Mouse (Mus musculus) liver, embryonic 14 days (tissue): Measurements from ENCODE around the gene Rplp2. TPM values are rescaled to one million over a fixed set of nuclear protein-coding genes. Genes with fewer than 3 reads are reported as not detected.

Experiments used
- polyA plus RNA-seq: library from polyadenylated mRNA; depleted of rRNA; stranded (reverse); fragments of >200 nt; gene quantifications from 2 replicates; pipeline ENCODE4 v1.2.3, GENCODE M21; 2012; rRNA removed

Rplp2 gene
- polyA plus RNA-seq, result 725 and 791 TPM in 2 replicates

DNA sequence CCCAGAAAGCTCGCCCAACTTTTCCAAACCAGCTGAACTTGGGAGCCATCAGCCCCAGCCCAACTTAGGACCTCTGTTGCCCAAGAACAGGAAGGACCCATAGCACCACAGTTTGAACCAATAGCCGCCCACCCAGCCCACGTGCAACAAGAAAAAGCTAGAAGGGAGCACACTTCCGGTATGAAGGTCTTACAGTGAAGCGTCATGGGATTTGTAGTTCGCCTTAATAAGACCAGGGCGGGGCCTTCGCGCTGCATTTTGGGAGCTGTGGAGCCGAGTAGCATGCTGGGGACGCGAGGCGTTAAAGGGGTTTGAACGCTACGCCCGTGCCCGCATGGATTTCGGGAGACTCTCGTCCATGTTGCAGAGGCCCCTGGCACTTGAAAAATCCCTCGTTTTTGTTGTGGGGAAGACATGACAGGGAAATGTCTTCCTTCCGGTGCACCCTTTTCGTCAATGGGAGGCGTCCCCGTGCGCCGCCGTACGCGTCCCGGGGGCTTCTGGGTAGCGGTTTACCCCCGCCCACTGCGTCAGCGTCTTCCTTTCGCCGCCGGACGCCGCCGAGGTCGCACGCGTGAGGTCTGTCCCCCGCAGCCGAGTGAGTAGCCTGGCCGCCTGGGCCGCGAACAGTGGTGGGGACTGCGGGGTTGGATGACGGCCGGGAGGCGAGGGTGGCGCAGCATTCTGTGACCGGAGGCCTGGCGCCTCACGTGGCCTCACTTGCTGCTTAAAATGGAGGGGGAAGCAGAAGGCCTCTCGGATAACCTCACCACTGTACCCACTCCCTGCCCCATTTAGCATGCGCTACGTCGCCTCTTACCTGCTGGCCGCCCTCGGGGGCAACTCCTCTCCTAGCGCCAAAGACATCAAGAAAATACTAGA lies at the start of gene Rplp2:
Gene Rplp2, plus strand, starts transcription at position 261 of the 882 bp plus-strand sequence.

DNA sequence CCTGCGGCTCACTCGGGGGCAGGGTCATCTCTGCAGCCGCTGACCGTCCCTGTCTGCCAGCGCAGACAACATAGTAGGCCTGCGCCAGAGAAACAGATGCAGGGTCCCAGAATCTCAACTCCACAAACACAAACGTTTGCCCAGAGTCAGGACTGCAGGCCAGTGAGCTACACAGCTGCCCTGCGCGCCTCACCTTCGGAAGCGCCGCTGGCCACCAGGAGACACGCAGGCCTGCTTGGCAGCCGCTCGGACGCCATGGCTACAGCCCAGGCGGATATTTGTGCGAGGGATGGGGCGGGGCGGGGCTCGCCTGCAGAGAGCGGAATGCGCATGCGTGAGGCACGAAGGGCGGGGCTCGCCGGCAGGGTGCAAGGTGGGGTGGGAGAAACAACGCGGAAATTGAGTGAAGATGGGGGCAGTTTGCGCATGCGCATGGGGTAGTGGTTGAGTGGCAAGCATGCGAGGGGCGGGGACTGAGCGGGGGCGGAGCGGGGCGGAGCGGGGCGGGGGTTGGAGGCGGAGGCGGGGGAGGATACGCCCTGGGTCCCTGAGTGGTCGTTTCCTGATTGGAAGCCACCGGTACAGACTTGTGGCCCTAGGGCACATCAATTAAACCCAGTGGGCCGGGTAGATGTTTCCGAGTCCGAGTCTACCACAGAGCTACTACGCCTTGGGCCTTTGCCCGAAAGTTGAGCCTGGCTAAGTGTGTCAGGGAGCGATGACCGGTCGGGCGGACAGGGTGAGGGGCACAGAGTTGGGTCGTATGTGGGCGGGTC lies 33.2 kb upstream of the Rplp2 start, which contains the start of gene Gatd1:
Gene Gatd1, minus strand, starts transcription at position 328 of the 776 bp plus-strand sequence.

GRCm38 (mm10) chr7:141429310-141429709 lies 17.9 kb upstream of the Rplp2 start, which contains the start of gene Cend1:
Gene Cend1, minus strand, starts transcription at chr7:141429491.

DNA sequence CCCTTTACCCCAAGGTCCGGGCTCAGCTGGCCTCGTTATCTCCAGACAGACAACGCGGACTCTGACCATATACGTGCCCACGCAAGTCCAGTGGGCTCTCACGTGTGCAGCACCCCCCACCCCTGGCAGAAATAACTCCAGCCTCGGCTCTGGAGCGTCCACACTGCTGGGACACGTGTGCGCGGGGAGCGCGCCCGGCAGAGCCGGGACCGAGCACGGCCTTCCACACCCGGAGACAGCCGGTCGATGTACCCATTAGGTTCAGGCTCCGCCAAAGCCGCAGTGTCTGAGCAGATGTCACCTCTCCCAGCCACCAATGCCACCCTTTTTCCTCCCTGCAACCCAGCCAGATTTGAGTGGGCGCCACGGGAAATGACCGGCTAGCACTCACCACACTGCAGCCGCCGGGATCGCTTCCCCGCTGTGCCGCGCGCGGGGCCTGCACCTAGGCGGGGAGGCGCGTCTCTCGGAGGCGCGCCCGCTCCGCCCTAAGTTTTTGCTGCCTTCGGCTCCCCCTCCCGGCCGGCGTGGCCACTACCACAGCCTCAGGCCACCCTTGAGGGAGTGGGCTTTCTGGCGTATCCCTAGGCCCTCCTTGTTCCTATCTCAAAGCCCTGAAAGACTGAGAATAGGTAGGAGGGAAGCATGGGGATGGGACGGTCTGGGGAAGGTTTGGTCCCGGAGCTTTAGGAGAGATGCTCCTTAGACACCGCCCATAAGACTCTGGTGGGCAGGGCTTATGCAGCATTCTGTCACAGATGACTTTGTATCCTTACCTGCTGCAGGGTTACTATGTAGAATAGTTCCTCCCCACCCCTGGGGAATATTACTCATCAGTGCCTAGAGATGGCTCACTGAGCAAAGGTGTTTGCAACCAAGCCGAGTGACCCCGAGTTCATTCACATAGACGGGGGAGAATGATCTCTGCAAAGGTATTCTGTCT lies 9.7 kb upstream of the Rplp2 start, which contains the start of gene Slc25a22:
Gene Slc25a22, minus strand, starts transcription at position 715 of the 943 bp plus-strand sequence.

DNA sequence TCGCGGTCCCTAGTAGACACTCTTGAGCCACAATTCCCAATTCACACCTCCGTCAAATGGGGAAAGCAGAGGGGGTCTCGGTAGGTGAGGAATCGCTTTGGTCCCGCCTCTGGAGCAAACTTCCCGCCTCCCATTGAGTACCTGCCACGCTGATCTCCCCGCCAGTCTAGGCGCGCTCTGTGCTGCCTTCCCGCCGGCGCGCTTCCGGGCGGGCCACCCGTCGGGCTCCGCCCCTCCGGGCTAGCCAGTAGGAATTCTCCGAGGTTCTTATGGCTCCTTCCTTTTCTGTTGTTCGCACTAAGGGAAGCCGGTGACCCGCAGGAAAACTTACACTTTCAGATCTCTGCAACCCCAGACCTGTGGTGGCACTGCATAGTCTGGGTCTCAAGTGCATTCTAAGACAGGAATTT lies 3.3 kb upstream of the Rplp2 start, which contains the start of gene Pidd1:
Gene Pidd1, minus strand, starts transcription at position 198 of the 410 bp plus-strand sequence.

DNA sequence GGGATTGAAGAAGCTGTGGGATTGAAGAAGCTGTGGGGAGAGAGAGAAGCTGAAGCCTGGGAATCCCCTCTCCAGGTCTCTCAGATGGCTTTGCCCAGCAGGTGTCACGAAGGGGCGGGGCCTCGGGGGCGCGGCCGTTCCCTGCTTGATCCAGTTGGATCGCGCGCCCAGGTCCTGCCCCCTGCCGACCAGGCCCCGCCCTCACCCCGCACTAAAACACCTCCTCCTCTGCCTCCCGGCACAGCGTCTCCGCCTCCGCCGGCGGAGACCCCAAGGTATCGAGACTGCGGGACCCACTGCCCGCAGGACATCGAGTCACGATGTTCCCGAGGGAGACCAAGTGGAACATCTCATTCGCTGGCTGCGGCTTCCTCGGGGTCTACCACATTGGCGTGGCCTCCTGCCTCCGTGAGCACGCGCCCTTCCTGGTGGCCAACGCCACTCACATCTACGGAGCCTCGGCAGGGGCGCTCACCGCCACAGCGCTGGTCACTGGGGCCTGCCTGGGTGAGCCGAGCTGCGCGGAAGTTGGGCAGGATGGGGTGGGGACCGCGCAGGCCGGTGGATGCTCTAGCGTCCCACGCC lies 7.9 kb downstream of the Rplp2 start, which contains the start of gene Pnpla2:
Gene Pnpla2, plus strand, starts transcription at position 232 of the 585 bp plus-strand sequence.

GRCm38 (mm10) chr7:141460391-141461113 lies 13.4 kb downstream of the Rplp2 start, which contains the start of gene Cracr2b:
Gene Cracr2b, plus strand, starts transcription at chr7:141461094.

DNA sequence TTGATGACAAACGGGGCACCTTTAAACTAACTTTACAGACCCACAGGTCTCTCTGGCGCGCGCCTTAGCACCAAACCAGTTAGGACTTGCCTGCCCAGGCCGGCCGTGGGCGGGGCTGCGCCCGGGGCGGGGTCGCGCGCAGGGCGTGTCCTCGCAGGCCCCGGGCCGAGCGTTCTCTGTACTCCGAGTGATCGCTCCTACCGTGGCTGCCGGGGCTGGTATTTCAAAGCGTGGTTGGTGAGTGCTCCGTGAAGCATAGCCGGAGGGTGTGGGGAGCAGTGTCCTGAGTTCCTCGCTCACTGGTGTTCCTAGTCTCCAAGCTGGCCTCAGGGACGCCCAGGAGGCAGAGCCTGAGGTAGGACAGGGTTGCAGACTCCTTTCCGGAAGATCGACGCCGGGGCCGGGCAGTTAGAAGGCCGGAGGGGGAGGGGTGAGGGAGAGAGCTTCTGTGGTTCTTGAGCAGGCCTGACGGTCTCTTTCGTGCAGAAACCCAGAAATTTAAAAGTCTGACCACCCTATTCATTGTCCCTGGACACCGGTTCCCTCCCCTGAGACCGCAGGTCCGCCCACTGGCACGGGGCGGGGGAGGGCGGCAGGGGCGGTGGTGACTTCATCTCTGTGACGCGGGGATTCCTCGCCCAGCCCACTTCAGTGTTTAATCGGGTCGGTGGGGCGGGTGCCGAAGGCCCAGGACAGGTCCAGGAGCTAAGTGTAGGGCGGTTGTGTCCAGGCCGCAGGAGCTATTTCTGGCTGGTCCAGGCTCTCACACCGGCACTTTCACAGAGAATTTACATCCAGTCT lies 20.3 kb downstream of the Rplp2 start, which contains the start of gene Cd151:
Gene Cd151, plus strand, starts transcription at position 163 of the 801 bp plus-strand sequence.

GRCm38 (mm10) chr7:141475011-141475804 lies 28.0 kb downstream of the Rplp2 start, which contains the start of the genes Polr2l and Tspan4:
Gene Polr2l, minus strand, starts transcription at chr7:141475132.
Gene Tspan4, plus strand, starts transcription at chr7:141475240.

Other genes starting within 250 kb of the Rplp2 start
- 1.6 and 2.0 TPM in 2 replicates for gene Lmntd2, start 233.3 kb upstream of the Rplp2 start, polyA plus RNA-seq
- 22.1 and 22.8 TPM in 2 replicates for gene Rassf7, start 231.5 kb upstream of the Rplp2 start, polyA plus RNA-seq
- gene Phrf1, start 218.6 kb upstream of the Rplp2 start, polyA plus RNA-seq, result 10.8 and 16.2 TPM in 2 replicates
- 8.3 and 11.9 TPM in 2 replicates for gene Irf7, start 180.9 kb upstream of the Rplp2 start, polyA plus RNA-seq
- 0.07 and 0.09 TPM in 2 replicates for gene Cdhr5, start 170.6 kb upstream of the Rplp2 start, polyA plus RNA-seq
- gene Sct, start 168.2 kb upstream of the Rplp2 start, polyA plus RNA-seq, result 0.23 and 0.67 TPM in 2 replicates
- gene Drd4, start 155.4 kb upstream of the Rplp2 start, polyA plus RNA-seq, result 0.01 TPM in 1 of 2 replicates, not detected in the other
- 7.0 and 8.4 TPM in 2 replicates for gene Deaf1, start 119.7 kb upstream of the Rplp2 start, polyA plus RNA-seq
- 11.7 and 13.9 TPM in 2 replicates for gene Tmem80, start 119.6 kb upstream of the Rplp2 start, polyA plus RNA-seq
- 7.1 and 8.9 TPM in 2 replicates for gene Eps8l2, start 108.5 kb upstream of the Rplp2 start, polyA plus RNA-seq
- 238 and 279 TPM in 2 replicates for gene Taldo1, start 55.2 kb upstream of the Rplp2 start, polyA plus RNA-seq
- 12.6 and 15.1 TPM in 2 replicates for gene Gatd1, start 33.2 kb upstream of the Rplp2 start, polyA plus RNA-seq
- gene Cend1, start 17.9 kb upstream of the Rplp2 start, polyA plus RNA-seq, result 0.01 and 0.03 TPM in 2 replicates
- gene Slc25a22, start 9.5 kb upstream of the Rplp2 start, polyA plus RNA-seq, result 14.6 and 20.2 TPM in 2 replicates
- gene Pidd1, start 3.3 kb upstream of the Rplp2 start, polyA plus RNA-seq, result 13.8 and 16.0 TPM in 2 replicates
- 5.2 and 7.0 TPM in 2 replicates for gene Pnpla2, start 7.8 kb downstream of the Rplp2 start, polyA plus RNA-seq
- 1.7 and 2.2 TPM in 2 replicates for gene Cracr2b, start 13.7 kb downstream of the Rplp2 start, polyA plus RNA-seq
- 17.5 and 19.0 TPM in 2 replicates for gene Cd151, start 20.0 kb downstream of the Rplp2 start, polyA plus RNA-seq
- 23.0 and 24.7 TPM in 2 replicates for gene Polr2l, start 27.8 kb downstream of the Rplp2 start, polyA plus RNA-seq
- gene Tspan4, start 27.9 kb downstream of the Rplp2 start, polyA plus RNA-seq, result 27.0 and 34.3 TPM in 2 replicates
- gene Chid1, start 92.5 kb downstream of the Rplp2 start, polyA plus RNA-seq, result 11.4 and 12.6 TPM in 2 replicates
- 20.4 and 23.0 TPM in 2 replicates for gene Ap2a2, start 114.8 kb downstream of the Rplp2 start, polyA plus RNA-seq
- gene Muc6, start 207.9 kb downstream of the Rplp2 start, polyA plus RNA-seq, result 0.96 and 1.5 TPM in 2 replicates
- gene Muc2, start 243.0 kb downstream of the Rplp2 start, polyA plus RNA-seq, result 0.10 and 0.16 TPM in 2 replicates